Mouse (Mus musculus) heart, embryonic 10.5 days (tissue): ENCODE results near the gene Sergef. TPM values are rescaled to one million over a fixed set of nuclear protein-coding genes. Genes with fewer than 3 reads are reported as not detected.

ENCODE experiments used
- DNase-seq: peaks from one replicate; pipeline ENCODE4 v3.0.0-alpha.2; 2017; ENCODE audit warnings: low spot score
- H3K27ac ChIP-seq: fragments of 300-500 bp; sonication (generic); 2 replicates; pipeline ENCODE4 v1.5.1; 2016; ENCODE audit warnings: mild to moderate bottlenecking
- H3K27me3 ChIP-seq: fragments of 300-500 bp; sonication (generic); 2 replicates; pipeline ENCODE4 v1.6.1; 2016; ENCODE audit warnings: mild to moderate bottlenecking; ENCODE audit not compliant: poor library complexity, insufficient read depth, severe bottlenecking
- H3K36me3 ChIP-seq: fragments of 300-500 bp; sonication (generic); 2 replicates; pipeline ENCODE4 v1.6.1; 2016; ENCODE audit warnings: mild to moderate bottlenecking, moderate library complexity
- H3K4me1 ChIP-seq: fragments of 300-500 bp; sonication (generic); 2 replicates; pipeline ENCODE4 v1.6.1; 2016; ENCODE audit warnings: mild to moderate bottlenecking
- H3K4me3 ChIP-seq: fragments of 300-500 bp; sonication (generic); 2 replicates; pipeline ENCODE4 v1.5.1; 2016; ENCODE audit warnings: mild to moderate bottlenecking, moderate library complexity
- H3K9me3 ChIP-seq: fragments of 300-500 bp; sonication (generic); 2 replicates; pipeline ENCODE4 v1.6.1; 2016; ENCODE audit warnings: mild to moderate bottlenecking, moderate library complexity
- WGBS: fragments of 180-500 bp; shearing (Covaris S2); methylation state at CpG from one replicate; pipeline ENCODE4 v1.1.7; 2016; 5-methylcytosine and 5-hydroxymethylcytosine counted together
- polyA plus RNA-seq: library from polyadenylated mRNA; unstranded; fragments of >200 nt; fragmentation: Nextera tagmentation; extraction: Ambion mirVana; gene quantifications from 2 replicates; pipeline ENCODE4 v1.2.1, GENCODE M21; 2016

Sergef gene
- polyA plus RNA-seq, 1 experiment from 2014 or later, result 12.5 TPM

DNA sequence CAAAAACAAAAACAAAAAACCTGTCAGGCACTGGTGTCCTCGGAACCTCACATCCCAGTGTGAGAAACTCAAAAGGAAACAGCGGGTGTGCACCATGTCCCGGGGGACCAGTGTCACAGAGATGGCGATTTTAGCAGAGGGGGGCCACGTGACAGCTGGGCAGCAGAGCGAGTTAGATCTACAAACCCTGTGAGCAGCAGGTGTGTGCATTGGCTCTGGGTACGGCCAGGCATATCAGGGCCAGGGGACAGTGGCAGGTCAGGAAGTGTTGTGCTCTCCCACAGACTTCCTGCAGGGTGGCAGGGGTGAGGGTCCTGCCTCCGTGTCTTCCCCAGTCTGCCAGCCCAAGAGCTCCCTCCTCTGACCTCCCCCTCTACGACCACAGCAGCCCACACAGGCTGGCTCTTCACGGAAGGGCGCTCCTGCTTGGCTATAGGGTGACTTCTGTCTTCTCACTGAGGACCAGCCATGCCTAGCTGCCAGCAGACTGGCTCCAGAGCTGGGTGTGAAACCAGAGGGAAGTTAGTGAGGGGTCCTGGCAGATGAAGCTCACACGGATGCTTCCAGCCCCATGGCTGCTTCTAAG lies 230.3 kb downstream of the Sergef start:
- Histone ChIP-seq H3K27ac (no peak overlapping the region), H3K27me3 (peaks cover 49% of the 10 kb centered on the region), H3K36me3 (no peaks in the 10 kb centered on the region), H3K4me3 (no peak overlapping the region), H3K4me1 (peaks cover 7% of the 10 kb centered on the region; the same call in 1 of the 2 replicates), H3K9me3 (no peaks in the 10 kb centered on the region)
- WGBS, result 44% methylated on average over 12 of the region's 12 CpGs
- DNase-seq, result no peak

DNA sequence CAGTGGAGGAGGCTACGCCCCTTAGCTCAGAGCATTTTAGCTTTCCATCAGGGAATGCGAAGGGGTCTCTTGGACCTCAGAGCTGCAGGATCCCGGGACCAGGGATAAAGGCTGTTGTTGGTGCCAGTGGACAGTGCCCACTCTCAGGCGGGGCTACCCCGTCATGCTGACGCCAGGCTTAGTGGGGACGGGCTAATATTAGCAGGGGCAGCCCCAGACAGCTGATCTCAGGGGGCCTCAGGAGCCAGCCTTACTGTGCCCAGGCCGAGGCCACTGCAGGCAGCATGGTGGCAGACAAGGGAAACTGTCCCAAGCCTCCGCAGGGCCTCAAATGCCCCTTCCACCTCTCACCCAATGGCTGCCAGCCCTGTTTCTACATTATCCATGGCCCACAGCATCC lies 231.0 kb downstream of the Sergef start:
- no peak overlapping the region for H3K27ac ChIP-seq
- H3K9me3 ChIP-seq, result no peaks in the 10 kb centered on the region
- no peak overlapping the region for H3K4me3 ChIP-seq
- H3K4me1 ChIP-seq, result peaks cover 9% of the 10 kb centered on the region; the same call in 1 of the 2 replicates
- DNase-seq, result no peak
- H3K27me3 ChIP-seq, result peaks cover 47% of the 10 kb centered on the region
- WGBS, result 82% methylated on average over 9 of the region's 9 CpGs
- H3K36me3 ChIP-seq, result no peaks in the 10 kb centered on the region

DNA sequence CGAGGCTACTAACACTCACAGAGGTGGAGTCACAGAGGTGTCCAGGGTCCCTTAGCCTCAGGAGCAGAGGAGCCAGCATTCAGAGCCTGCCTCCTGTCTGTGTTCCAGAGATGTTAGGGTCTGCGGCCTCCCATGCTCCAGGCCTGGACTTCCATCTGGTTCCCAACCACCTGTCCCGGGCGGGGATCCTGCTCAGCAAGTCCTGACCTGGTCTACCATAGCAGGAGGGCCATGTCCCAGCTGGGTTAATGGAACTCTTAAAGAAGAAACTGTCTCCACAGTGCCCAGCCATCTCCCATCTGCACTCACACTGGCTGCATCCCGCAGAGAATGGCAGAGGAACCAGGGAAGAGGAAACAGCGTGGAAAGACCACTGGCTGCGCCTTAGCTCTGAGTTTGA lies 234.9 kb downstream of the Sergef start:
- DNase-seq, result no peak
- peaks cover 73% of the 10 kb centered on the region for H3K27me3 ChIP-seq
- no peak overlapping the region for H3K4me3 ChIP-seq
- 80% methylated on average over 7 of the region's 7 CpGs for WGBS
- peaks cover 4% of the 10 kb centered on the region; the same call in 1 of the 2 replicates for H3K4me1 ChIP-seq
- H3K36me3 ChIP-seq, result no peaks in the 10 kb centered on the region
- H3K27ac ChIP-seq, result no peak overlapping the region
- no peaks in the 10 kb centered on the region for H3K9me3 ChIP-seq

DNA sequence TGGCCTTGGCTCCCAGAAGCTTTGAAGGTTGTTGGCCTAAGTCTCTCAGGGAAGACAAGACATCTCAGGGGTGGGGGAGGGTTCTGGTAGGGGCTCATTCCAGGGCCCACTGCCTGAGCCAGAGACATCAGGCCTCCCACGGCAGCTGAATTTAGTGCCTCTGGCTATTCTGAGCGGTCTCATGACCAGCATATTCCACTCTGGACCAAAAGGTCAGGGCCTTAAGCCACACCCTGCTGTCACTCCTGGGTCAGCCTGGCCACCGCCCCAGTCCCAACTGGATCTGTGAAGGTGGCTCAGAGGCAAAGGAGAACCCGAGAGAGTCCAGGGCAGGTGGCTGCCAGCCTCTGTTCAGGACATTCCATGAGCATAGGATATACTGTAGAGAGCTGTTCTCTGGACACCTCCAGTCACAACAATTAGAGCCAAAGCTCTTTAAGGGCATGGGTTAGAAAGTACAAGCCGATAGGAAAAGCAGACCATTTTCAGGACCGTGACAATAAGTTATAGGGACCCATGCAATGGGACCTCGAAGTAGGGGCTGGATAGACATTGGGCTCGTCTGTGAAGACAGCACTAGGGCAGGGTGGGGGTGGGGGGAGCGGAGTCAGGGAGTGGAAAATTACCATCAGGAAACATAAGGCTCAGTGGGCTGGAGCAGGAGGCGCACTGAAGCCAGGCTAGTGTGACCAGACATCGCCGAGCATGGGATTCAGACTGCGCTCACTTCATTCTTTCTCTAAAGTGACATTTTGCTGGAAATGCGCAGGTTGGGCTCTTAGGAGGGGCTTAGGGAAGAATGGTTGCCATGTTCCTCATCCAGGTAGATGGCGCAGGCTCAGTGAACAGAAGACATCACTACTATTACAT lies 235.8 kb downstream of the Sergef start:
- WGBS, result 79% methylated on average over 15 of the region's 15 CpGs
- H3K27me3 ChIP-seq, result peaks cover 74% of the 10 kb centered on the region
- DNase-seq, result no peak
- H3K36me3 ChIP-seq, result no peaks in the 10 kb centered on the region
- H3K27ac ChIP-seq, result no peak overlapping the region
- no peaks in the 10 kb centered on the region for H3K9me3 ChIP-seq
- peaks cover 4% of the 10 kb centered on the region; the same call in 1 of the 2 replicates for H3K4me1 ChIP-seq
- no peak overlapping the region for H3K4me3 ChIP-seq

DNA sequence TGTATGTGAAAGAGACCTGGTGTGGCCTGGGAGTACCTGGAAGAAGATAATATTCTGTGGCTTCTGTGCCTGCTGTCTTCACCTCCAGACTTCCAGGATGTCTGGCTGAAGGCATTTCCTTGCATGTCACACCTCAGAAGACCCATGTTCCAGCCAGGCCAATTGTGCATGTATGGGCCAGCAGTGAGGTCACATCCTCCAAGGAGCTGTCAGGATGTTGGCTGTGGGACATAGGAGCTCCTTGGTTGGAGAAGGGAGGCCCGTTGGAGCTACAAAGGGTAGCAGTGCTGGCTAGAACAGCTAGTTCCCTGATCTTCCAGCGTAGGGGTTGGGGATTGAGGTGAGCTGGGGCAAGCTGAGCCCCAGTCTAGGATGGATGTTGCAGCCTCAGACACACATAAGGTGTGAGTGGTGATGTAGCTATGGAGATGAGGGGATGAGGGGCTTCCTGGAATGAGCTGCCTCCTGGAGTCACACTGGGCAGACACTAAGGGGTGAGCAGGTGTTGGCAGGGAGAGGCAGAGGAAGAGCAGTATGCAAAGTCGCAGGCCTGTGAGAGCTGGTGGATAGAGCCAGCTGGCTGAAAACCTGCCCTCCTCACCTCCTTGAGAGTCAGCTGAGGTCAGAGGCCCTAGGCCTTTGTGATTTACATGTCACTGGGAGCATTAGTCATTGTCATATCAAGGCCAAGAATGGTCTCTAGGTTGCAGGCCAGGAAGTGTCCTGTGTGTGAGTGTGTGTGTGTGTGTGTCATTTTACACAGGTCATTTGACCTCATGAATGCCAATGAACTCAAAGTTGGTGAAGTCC lies 238.0 kb downstream of the Sergef start:
- Histone ChIP-seq H3K36me3 (no peaks in the 10 kb centered on the region), H3K4me1 (peaks cover 20% of the 10 kb centered on the region), H3K4me3 (no peak overlapping the region), H3K27ac (no peak overlapping the region), H3K27me3 (peaks cover 77% of the 10 kb centered on the region), H3K9me3 (no peaks in the 10 kb centered on the region)
- no peak for DNase-seq
- 68% methylated on average over 3 of the region's 3 CpGs for WGBS

DNA sequence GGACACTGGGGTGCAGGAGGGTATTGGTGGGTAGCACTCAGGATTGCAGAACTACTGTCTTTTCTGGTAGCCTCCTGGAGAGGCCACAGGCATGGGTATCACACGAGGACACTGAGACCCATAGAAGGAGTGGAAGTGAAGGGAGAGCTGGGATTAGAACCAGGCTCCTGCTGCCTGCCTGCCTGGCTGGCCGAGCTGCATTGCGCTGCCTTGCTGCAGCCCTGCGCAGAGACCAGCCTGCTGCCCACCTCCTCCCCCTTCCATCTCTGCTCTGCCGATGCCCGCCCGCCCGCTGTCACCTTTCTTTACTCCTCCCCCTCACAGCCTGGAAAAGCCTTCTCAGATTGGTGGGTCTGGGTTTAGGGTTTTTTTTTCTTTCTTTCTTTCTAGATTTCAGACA lies 239.3 kb downstream of the Sergef start:
- WGBS, result 42% methylated on average over 8 of the region's 8 CpGs
- Histone ChIP-seq H3K4me3 (no peak overlapping the region), H3K9me3 (no peaks in the 10 kb centered on the region), H3K27ac (no peak overlapping the region), H3K4me1 (peaks cover 30% of the 10 kb centered on the region), H3K27me3 (peaks cover 77% of the 10 kb centered on the region), H3K36me3 (no peaks in the 10 kb centered on the region)
- no peak for DNase-seq

DNA sequence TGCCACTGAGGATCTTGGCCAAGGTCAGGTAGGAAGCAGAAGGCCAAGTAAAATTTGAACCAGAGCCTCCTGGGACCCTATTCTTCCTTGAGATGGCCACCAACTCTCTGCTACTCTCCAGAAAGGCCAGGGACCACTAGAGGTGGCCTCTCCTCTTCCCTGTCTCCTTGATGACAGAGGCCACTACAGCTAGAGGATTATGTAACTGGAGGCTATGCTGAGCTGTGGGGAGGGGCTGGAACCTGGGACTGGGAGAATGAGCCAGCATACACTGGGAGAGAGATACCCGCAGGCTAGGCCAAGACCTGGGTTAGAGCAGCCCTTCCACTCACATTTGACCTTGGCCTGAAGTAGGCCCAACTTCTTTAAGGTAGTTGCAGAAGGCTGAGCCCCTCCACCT lies 239.9 kb downstream of the Sergef start:
- Histone ChIP-seq H3K4me1 (peaks cover 30% of the 10 kb centered on the region), H3K36me3 (no peaks in the 10 kb centered on the region), H3K9me3 (no peaks in the 10 kb centered on the region), H3K27me3 (peaks cover 83% of the 10 kb centered on the region), H3K27ac (no peak overlapping the region), H3K4me3 (no peak overlapping the region)
- 71% methylated on average over 1 of the region's 1 CpGs for WGBS
- no peak for DNase-seq

DNA sequence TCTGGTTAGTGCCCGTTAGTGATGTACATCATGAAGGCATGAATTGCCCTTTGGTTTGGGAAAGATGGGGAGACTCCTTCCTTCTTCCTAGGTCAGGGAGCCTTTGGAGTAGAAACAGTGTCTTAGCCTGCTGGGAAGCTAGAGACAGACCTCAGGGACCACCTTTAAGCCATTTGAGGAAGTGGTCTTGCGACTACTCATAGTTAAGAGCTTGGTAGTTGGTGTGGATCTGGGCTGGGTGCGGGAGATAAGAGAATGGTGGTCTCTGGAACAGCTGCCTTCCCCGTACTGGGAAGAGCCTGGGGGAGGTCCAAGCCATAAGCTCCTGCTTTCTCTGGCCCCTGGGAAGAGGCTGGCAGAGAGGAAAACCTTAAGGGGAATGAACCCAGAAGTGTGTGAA lies 241.0 kb downstream of the Sergef start:
- Histone ChIP-seq H3K4me1 (peaks cover 29% of the 10 kb centered on the region), H3K27me3 (peaks cover 94% of the 10 kb centered on the region), H3K9me3 (no peaks in the 10 kb centered on the region), H3K4me3 (no peak overlapping the region), H3K27ac (no peak overlapping the region), H3K36me3 (no peaks in the 10 kb centered on the region)
- 40% methylated on average over 4 of the region's 4 CpGs for WGBS
- no peak for DNase-seq

DNA sequence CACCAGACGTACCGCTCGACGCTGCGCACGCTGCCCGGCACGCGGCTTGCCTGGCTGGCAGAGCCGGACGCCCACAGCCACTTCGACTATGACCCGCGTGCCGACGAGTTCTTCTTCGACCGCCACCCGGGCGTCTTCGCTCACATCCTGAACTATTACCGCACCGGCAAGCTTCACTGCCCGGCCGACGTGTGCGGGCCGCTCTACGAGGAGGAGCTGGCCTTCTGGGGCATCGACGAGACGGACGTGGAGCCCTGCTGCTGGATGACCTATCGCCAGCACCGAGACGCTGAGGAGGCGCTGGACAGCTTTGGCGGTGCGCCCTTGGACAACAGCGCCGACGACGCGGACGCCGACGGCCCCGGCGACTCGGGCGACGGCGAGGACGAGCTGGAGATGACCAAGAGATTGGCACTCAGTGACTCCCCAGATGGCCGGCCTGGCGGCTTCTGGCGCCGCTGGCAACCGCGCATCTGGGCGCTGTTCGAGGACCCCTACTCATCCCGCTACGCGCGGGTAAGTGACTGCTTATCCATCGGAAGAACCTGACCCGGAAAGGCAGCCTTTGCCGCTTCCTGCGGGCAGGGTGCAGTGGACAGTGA lies 241.8 kb downstream of the Sergef start:
- peaks cover 26% of the 10 kb centered on the region for H3K4me1 ChIP-seq
- H3K27ac ChIP-seq, result no peak overlapping the region
- H3K27me3 ChIP-seq, result peaks cover 93% of the 10 kb centered on the region
- DNase-seq, result no peak
- H3K9me3 ChIP-seq, result no peaks in the 10 kb centered on the region
- H3K4me3 ChIP-seq, result peak overlapping the region; percentile 65; the same call in 1 of the 2 replicates
- whole genome bisulfite sequencing, result 11% methylated on average over 70 of the region's 70 CpGs
- no peaks in the 10 kb centered on the region for H3K36me3 ChIP-seq

DNA sequence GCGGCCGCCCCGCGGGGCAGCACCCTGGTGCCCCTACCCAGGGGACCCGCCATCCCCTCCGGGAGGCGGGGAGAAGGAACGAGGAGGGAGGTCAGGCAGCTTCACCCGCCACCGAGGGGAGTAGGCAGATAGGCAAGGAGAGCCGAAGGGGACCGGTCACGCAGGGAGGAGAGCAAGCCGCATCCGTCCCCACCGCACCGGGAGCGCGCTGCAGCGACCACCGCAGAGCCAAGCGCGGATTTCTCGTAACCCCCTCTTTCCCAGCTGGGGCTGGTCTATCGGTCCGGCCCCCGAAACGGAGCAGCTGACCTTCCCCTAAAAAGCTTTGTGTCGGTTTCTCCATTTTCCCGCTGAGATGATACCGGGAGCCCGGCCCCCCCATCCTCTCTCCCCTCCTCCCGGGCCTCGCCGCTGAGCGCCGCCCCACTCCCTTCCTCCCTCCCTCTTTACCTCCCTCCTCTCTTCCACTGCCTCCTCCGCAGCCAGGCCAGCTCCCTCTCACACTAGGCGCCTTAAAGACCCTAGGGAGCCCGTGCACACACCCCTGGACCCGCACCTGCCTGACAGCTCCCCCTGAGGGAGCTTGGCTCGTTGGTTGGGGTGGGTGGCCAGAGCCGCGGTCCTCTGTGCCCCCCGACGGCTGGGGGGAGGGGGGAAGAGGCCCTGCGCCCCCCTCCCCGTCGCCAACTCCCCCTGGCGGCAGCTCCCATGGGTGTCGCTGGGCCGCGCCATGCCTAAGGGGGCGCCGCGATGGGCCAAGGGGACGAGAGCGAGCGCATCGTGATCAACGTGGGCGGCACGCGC lies 242.5 kb downstream of the Sergef start:
- DNase-seq, result no peak
- peak overlapping the region; percentile 65 for H3K4me3 ChIP-seq
- 1% methylated on average over 63 of the region's 64 CpGs for WGBS

DNA sequence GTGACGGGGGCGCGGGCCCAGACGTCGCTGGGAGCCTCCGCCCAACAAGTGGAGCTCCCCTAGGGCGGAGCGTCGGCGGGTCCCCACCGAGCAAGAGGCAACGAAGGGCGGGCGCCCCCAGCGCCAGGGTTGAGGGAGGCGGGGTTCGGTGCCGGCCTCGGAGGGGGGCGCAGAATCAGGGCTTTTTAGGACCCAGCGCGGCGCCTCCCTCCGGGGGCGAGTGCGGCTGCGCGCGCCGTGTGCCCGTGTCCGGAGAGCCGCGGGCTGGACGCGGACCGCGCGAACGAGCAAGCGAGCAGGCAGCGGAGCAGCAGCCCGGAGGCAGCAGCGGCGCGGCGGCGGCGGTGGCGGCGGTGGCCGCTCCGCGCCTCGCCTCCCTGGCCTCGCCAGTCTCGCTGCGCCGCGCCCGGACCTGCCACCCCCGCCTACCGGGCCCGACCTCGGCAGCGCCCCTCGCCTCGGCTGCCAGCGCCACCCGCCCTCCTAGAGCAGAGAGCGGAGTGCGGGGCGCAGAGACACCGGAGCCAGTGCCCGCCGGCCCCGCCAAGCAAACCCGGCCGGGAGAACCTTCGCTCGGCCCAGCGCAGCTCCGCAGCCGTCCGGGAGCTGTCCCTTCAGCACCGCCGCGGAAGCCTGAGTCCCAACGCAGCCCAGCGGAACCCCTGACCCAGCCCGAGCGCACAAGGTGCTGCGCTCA lies 243.2 kb downstream of the Sergef start, which contains the start of gene Kcnc1:
TSS of gene Kcnc1 (plus strand) at position 267 of the 697 bp plus-strand sequence.
- no peaks in the 10 kb centered on the region for H3K9me3 ChIP-seq
- no peak within 1 kb of the TSS; the same call in 1 of the 2 replicates for H3K27ac ChIP-seq
- peaks cover 93% of the 10 kb centered on the region for H3K27me3 ChIP-seq
- DNase-seq, result peak; percentile 89
- peaks cover 26% of the 10 kb centered on the region for H3K4me1 ChIP-seq
- peak within 1 kb of the TSS; percentile 65 for H3K4me3 ChIP-seq
- under 1% methylated on average over 91 of the region's 93 CpGs for WGBS
- no peaks in the 10 kb centered on the region for H3K36me3 ChIP-seq

More for the DNA sequence above, 242.5 kb downstream of the Sergef start:
- Histone ChIP-seq H3K27ac (no peak overlapping the region), H3K4me1 (peaks cover 26% of the 10 kb centered on the region), H3K27me3 (peaks cover 90% of the 10 kb centered on the region), H3K36me3 (no peaks in the 10 kb centered on the region), H3K9me3 (no peaks in the 10 kb centered on the region)
